Mouse (Mus musculus): ENCODE measurements around the gene Tspan31. TPM values are rescaled to one million over a fixed set of nuclear protein-coding genes. Genes with fewer than 3 reads are reported as not detected.

Gene Tspan31
- polyA plus RNA-seq, 1 experiment from 2014 or later: 96.7 TPM

DNA sequence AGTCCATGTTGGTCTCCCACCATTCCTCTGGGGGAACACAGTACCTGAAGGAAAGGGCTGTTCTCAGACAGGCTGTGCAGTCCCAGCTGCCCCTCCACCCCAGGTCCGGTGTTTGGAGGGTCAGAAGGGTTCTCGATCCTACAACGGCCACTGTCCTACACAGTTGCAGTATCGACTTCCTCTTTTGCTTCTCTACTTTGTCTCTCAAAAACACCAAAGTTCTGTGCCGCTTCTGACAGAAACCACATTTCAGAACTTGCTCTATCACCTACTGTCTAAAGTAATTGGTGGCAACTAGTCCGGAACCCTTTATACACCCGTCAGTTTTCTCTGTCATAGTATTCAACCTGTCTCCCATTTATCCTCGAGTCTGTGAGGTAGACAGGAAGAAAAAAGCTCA, 14.7 kb downstream of the Tspan31 start:
- Histone ChIP-seq H3K9ac (ENCODE audit: low read depth, low read length) (no peak overlapping the region), H3K27me3 (ENCODE audit: control insufficient read depth, insufficient read depth, low read depth, low read length) (peaks cover 58% of the 10 kb centered on the region), H3K4me1 (ENCODE audit: control insufficient read depth, low read depth, low read length) (peaks cover 10% of the 10 kb centered on the region), H3K27ac (ENCODE audit: low read length) (no peak overlapping the region), H3K4me3 (ENCODE audit: low read depth, low read length) (no peak overlapping the region), H3K36me3 (ENCODE audit: control insufficient read depth, insufficient read depth) (no peaks in the 10 kb centered on the region), H3K4me2 (ENCODE audit: low read depth, low read length) (no peak overlapping the region), H3K9me3 (replicated peaks; ENCODE audit: control insufficient read depth, low read length) (no peaks in the 10 kb centered on the region)
- WGBS (ENCODE audit: insufficient replicate concordance): 36% methylated on average over 8 of the region's 8 CpGs
- no peak for ATAC-seq (ENCODE audit: low read depth)

DNA sequence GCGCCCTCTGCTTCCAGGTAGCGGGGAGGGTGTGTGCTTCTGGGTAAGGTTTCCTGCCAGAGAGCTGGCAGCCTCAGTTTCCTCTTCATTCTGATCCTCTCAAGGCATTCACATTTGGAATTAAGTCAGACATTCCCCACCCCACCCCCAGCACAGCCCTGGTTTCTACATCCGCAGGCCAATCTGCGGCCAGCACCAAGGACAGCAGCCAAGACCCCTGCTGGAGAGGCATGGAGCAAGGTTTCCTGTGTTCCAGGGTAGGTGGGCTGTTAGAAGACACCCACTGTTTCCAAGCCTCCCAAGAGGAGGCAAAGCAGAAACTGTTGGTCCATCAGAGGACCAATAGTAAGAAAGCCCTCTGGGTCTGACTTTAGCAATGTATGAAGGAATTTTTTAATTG, 15.4 kb downstream of the Tspan31 start:
- peaks cover 58% of the 10 kb centered on the region for H3K27me3 ChIP-seq (ENCODE audit: control insufficient read depth, insufficient read depth, low read depth, low read length)
- 45% methylated on average over 4 of the region's 4 CpGs for WGBS (ENCODE audit: insufficient replicate concordance)

DNA sequence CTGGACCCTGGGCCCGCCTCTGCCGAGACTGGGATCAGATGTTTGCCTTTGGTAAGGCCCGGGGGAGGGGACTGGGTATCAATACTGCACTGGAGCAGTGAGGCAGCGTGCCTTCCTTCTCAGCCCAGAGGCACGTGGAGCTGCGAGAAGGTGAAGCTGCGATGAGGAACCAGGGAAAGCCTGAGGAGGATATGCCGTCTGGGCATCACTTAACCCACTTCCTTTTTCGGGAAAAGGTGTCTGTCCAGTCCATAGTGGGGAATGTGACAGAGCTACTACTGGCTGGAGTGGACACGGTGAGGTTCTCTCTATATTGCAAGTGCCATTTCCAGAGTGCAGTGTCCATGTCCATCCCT, 20.0 kb downstream of the Tspan31 start:
- Histone ChIP-seq H3K4me2 (ENCODE audit: low read depth, low read length) (no peak overlapping the region), H3K36me3 (ENCODE audit: control insufficient read depth, insufficient read depth) (no peaks in the 10 kb centered on the region), H3K4me1 (ENCODE audit: control insufficient read depth, low read depth, low read length) (no peaks in the 10 kb centered on the region), H3K4me3 (ENCODE audit: low read depth, low read length) (no peak overlapping the region), H3K9ac (ENCODE audit: low read depth, low read length) (no peak overlapping the region), H3K9me3 (replicated peaks; ENCODE audit: control insufficient read depth, low read length) (no peaks in the 10 kb centered on the region), H3K27me3 (ENCODE audit: control insufficient read depth, insufficient read depth, low read depth, low read length) (peaks cover 55% of the 10 kb centered on the region), H3K27ac (ENCODE audit: low read length) (no peak overlapping the region)
- WGBS (ENCODE audit: insufficient replicate concordance): 10% methylated on average over 10 of the region's 10 CpGs
- ATAC-seq (ENCODE audit: low read depth): 0 out of 2 replicates have a peak, but pooled peaks have one; percentile 3

More for the DNA sequence above, 15.4 kb downstream of the Tspan31 start:
- no peak overlapping the region for H3K4me2 ChIP-seq (ENCODE audit: low read depth, low read length)
- no peaks in the 10 kb centered on the region for H3K36me3 ChIP-seq (ENCODE audit: control insufficient read depth, insufficient read depth)
- peaks cover 5% of the 10 kb centered on the region for H3K4me1 ChIP-seq (ENCODE audit: control insufficient read depth, low read depth, low read length)
- no peaks in the 10 kb centered on the region for H3K9me3 ChIP-seq (replicated peaks; ENCODE audit: control insufficient read depth, low read length)
- no peak overlapping the region for H3K9ac ChIP-seq (ENCODE audit: low read depth, low read length)
- no peak overlapping the region for H3K4me3 ChIP-seq (ENCODE audit: low read depth, low read length)
- ATAC-seq (ENCODE audit: low read depth): no peak
- H3K27ac ChIP-seq (ENCODE audit: low read length): no peak overlapping the region

DNA sequence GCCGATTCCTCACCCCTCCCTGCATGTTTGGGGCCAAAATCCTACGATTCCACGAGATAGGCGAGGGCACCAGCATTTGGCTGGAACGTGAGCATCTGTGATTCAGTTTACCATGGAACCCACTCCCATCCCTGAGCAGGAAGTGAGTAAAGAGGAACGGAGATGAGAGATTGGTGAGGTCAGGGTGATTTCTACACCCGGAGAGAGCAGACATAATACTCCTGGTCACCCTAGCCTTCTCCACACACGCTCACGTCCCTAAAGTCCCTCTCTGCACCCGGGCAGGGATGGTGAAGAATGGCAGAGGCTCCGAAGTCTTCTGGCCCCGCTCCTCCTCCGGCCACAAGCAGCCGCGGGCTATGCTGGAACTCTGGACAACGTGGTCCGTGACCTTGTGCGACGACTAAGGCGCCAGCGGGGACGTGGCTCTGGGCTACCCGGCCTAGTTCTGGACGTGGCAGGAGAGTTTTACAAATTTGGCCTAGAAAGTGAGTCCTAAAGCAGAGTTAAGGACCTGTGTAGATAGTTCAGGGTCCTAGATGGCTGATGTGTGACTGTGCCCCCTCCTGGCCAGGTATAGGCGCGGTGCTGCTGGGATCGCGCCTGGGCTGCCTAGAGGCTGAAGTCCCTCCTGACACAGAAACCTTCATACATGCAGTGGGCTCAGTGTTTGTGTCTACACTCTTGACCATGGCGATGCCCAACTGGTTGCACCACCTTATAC, 20.5 kb downstream of the Tspan31 start:
- ATAC-seq (ENCODE audit: low read depth): peak; percentile 37; the same call in 1 of the 2 replicates
- Histone ChIP-seq H3K36me3 (ENCODE audit: control insufficient read depth, insufficient read depth) (no peaks in the 10 kb centered on the region), H3K4me3 (ENCODE audit: low read depth, low read length) (no peak overlapping the region), H3K9me3 (replicated peaks; ENCODE audit: control insufficient read depth, low read length) (no peaks in the 10 kb centered on the region), H3K27ac (ENCODE audit: low read length) (no peak overlapping the region), H3K9ac (ENCODE audit: low read depth, low read length) (no peak overlapping the region), H3K4me1 (ENCODE audit: control insufficient read depth, low read depth, low read length) (no peaks in the 10 kb centered on the region), H3K27me3 (ENCODE audit: control insufficient read depth, insufficient read depth, low read depth, low read length) (peaks cover 55% of the 10 kb centered on the region), H3K4me2 (ENCODE audit: low read depth, low read length) (peak overlapping the region; percentile 1; the same call in 1 of the 2 replicates)
- WGBS (ENCODE audit: insufficient replicate concordance): 2% methylated on average over 29 of the region's 29 CpGs

DNA sequence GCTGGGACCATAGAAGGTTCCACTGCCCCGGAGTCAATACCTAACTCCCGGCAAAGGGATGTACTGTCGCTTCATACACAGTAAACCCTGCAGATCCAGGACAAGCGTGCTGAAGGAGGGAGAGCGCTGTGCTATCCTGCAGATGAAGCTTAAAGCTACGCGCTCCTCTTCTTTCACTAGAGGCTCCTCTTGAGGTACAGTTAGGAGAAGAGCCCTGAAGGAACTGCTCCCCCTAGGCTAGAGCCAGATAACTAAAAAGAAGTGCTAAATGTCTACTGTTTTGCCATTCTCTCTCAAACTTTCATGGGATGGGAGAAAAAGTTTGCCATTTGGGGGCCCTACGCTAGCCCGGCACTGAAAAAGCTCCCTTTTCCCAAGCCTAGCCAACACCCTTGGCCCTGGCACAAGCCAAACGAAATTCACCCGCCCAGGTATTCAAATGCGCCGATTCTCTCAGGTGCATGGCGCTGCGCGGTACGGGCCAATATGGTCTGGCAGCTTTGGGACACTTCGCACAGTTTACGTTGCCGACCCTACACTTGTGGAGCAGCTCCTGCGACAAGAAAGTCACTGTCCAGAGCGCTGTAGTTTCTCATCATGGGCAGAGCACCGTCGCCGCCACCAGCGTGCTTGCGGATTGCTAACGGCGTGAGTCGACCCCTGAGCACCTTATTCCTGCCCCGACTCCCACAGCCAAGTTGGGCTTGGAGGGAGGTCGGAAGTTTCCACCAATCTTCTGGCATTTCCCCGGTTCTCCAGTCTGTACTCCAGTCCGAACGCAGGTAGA, 21.3 kb downstream of the Tspan31 start:
- no peak for ATAC-seq (ENCODE audit: low read depth)

DNA sequence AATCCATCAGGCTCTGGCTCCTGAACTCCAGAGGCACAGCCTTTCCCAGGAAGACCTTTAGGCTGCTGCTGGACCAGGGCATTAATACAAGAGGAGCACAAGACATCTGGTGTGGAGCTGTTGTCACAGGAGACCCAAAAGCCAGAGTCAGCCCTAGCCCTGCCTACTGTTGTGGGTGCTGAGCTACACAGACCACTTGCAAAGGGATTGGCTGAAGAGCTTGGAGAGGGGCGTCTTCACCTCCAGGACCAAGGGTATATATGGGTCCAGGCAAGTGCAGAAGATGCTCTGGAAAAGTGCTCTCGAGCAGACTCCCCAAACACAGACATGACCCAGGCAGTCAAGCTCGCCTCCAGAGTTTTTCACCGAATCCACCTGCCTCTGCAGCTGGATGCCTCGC, 22.1 kb downstream of the Tspan31 start, which contains the start of gene Cyp27b1:
TSS of gene Cyp27b1 (plus strand) at position 297 of the 400 bp plus-strand sequence.
- Histone ChIP-seq H3K36me3 (ENCODE audit: control insufficient read depth, insufficient read depth) (no peaks in the 10 kb centered on the region), H3K9ac (ENCODE audit: low read depth, low read length) (no peak within 1 kb of the TSS), H3K27me3 (ENCODE audit: control insufficient read depth, insufficient read depth, low read depth, low read length) (peaks cover 51% of the 10 kb centered on the region), H3K9me3 (replicated peaks; ENCODE audit: control insufficient read depth, low read length) (no peaks in the 10 kb centered on the region), H3K27ac (ENCODE audit: low read length) (no peak within 1 kb of the TSS), H3K4me1 (ENCODE audit: control insufficient read depth, low read depth, low read length) (peaks cover under 1% of the 10 kb centered on the region), H3K4me3 (ENCODE audit: low read depth, low read length) (no peak within 1 kb of the TSS), H3K4me2 (ENCODE audit: low read depth, low read length) (peak within 1 kb of the TSS; percentile 1; the same call in 1 of the 2 replicates)
- WGBS (ENCODE audit: insufficient replicate concordance): 29% methylated on average over 5 of the region's 5 CpGs
- no peak for ATAC-seq (ENCODE audit: low read depth)

More for the DNA sequence above, 21.3 kb downstream of the Tspan31 start:
- peaks cover 54% of the 10 kb centered on the region for H3K27me3 ChIP-seq (ENCODE audit: control insufficient read depth, insufficient read depth, low read depth, low read length)
- no peak overlapping the region for H3K4me3 ChIP-seq (ENCODE audit: low read depth, low read length)
- no peak overlapping the region for H3K27ac ChIP-seq (ENCODE audit: low read length)
- no peaks in the 10 kb centered on the region for H3K4me1 ChIP-seq (ENCODE audit: control insufficient read depth, low read depth, low read length)
- H3K9ac ChIP-seq (ENCODE audit: low read depth, low read length): no peak overlapping the region
- H3K4me2 ChIP-seq (ENCODE audit: low read depth, low read length): peak overlapping the region; percentile 1; the same call in 1 of the 2 replicates
- 5% methylated on average over 35 of the region's 35 CpGs for WGBS (ENCODE audit: insufficient replicate concordance)
- H3K9me3 ChIP-seq (replicated peaks; ENCODE audit: control insufficient read depth, low read length): no peaks in the 10 kb centered on the region
- no peaks in the 10 kb centered on the region for H3K36me3 ChIP-seq (ENCODE audit: control insufficient read depth, insufficient read depth)

DNA sequence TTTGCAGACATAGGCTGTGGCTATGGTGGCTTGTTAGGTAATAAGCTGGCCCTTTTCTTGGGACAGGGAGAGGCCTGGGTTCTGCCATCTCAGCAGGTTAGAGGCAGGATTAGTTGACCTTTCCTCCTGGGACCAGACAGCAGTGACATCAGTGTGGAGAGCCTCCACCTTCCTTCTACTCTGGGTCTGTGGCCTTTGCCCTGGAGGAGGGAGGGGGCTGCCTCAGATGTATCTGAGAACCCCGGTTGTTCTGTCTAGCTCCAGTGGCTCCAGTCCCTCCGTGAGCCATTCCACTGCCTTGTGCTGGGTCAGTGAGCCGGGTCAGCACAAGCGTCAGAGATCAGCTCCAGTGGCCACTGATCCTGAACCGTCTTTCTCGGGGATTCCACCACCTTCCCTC, 26.9 kb downstream of the Tspan31 start:
- H3K27ac ChIP-seq (ENCODE audit: low read length): no peak overlapping the region
- no peak overlapping the region for H3K4me3 ChIP-seq (ENCODE audit: low read depth, low read length)
- no peak overlapping the region for H3K9ac ChIP-seq (ENCODE audit: low read depth, low read length)
- no peaks in the 10 kb centered on the region for H3K36me3 ChIP-seq (ENCODE audit: control insufficient read depth, insufficient read depth)
- no peaks in the 10 kb centered on the region for H3K9me3 ChIP-seq (replicated peaks; ENCODE audit: control insufficient read depth, low read length)
- ATAC-seq (ENCODE audit: low read depth): no peak
- 68% methylated on average over 6 of the region's 6 CpGs for WGBS (ENCODE audit: insufficient replicate concordance)
- peaks cover 17% of the 10 kb centered on the region for H3K4me1 ChIP-seq (ENCODE audit: control insufficient read depth, low read depth, low read length)
- no peak overlapping the region for H3K4me2 ChIP-seq (ENCODE audit: low read depth, low read length)
- H3K27me3 ChIP-seq (ENCODE audit: control insufficient read depth, insufficient read depth, low read depth, low read length): peaks cover 34% of the 10 kb centered on the region

DNA sequence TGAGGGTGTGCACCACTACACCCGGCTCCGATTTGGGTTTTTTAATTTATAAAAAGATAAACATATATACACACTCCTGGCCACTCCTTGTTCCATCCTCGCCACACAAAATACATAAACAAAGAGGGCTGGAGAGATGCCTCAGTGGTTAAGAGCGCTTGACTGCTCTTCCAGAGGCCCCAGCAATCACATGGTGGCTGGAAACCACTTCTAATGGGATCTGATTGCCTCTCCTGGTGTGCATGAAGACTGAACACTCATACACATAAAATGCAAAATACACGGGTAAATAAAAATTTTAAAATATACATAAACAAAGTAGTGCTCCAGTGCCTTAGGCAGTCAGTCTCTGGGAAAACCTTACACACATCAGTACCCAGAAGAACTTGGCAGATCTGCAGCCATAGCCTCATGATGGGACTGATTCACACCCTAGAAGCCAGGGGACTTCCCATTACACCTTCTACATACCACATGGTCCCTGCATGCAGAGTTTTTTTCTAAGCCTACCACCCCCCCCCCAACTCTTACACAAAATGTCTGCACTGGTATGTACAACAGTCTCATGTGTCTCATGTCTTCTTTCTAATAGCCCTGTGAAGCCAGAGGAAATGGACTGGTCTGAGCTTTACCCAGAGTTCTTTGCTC, 27.5 kb downstream of the Tspan31 start:
- peak overlapping the region; percentile 63 for H3K9ac ChIP-seq (ENCODE audit: low read depth, low read length)
- no peaks in the 10 kb centered on the region for H3K9me3 ChIP-seq (replicated peaks; ENCODE audit: control insufficient read depth, low read length)
- H3K36me3 ChIP-seq (ENCODE audit: control insufficient read depth, insufficient read depth): no peaks in the 10 kb centered on the region
- H3K4me2 ChIP-seq (ENCODE audit: low read depth, low read length): peak overlapping the region; percentile 93
- peaks cover 17% of the 10 kb centered on the region for H3K4me1 ChIP-seq (ENCODE audit: control insufficient read depth, low read depth, low read length)
- H3K27ac ChIP-seq (ENCODE audit: low read length): peak overlapping the region; percentile 46
- 13% methylated on average over 5 of the region's 5 CpGs for WGBS (ENCODE audit: insufficient replicate concordance)
- H3K27me3 ChIP-seq (ENCODE audit: control insufficient read depth, insufficient read depth, low read depth, low read length): peaks cover 28% of the 10 kb centered on the region
- no peak for ATAC-seq (ENCODE audit: low read depth)
- H3K4me3 ChIP-seq (ENCODE audit: low read depth, low read length): peak overlapping the region; percentile 81
